Mouse (Mus musculus): ENCODE data around the gene Rps5. TPM values are rescaled to one million over a fixed set of nuclear protein-coding genes. Genes with fewer than 3 reads are reported as not detected.
"Not testable (repeated sequence)": the region's sequence is repeated elsewhere in the genome, so short reads cannot be mapped to it uniquely, and the experiment has no call there.

Gene Rps5
- polyA plus RNA-seq, 1 experiment from 2014 or later = 762 TPM

- no peak overlapping the region for H3K27ac ChIP-seq (replicated peaks in 1 of 2; ENCODE audit: control insufficient read depth in 1 of 2, insufficient read depth in 1 of 2, low read depth in 2 of 2, low read length in 2 of 2)
- H3K9ac ChIP-seq (ENCODE audit: low read length) = peak overlapping the region; percentile 74
- WGBS = 4% methylated on average over 65 of the region's 65 CpGs
- no peaks in the 10 kb centered on the region for H3K9me3 ChIP-seq (ENCODE audit: control insufficient read depth, low read length)
- H3K4me2 ChIP-seq (ENCODE audit: low read length) = peak overlapping the region; percentile 87
- peaks cover 4 to 14% of the 10 kb centered on the region in 2 experiments; a peak in 3 of 4 replicates for H3K4me1 ChIP-seq (ENCODE audit: control insufficient read depth in 2 of 2, insufficient read depth in 2 of 2, low read length in 2 of 2)
- H3K36me3 ChIP-seq (ENCODE audit: control insufficient read depth, insufficient read depth, low read length) = peaks cover 43% of the 10 kb centered on the region
- peak overlapping the region; percentile 39 to 45 for H3K4me3 ChIP-seq (ENCODE audit: control insufficient read depth in 1 of 2, insufficient read depth in 1 of 2, low read depth in 1 of 2, low read length in 2 of 2)
- ATAC-seq (ENCODE audit: insufficient number of reproducible peaks, insufficient read depth, low FRiP score, low read depth) = peak; percentile 18
- H3K27me3 ChIP-seq (ENCODE audit: control insufficient read depth, insufficient read depth, low read length) = no peaks in the 10 kb centered on the region
Observed at GRCm38 (mm10) chr7:12927693-12928589, 5.9 kb downstream of the Rps5 start.

GRCm38 (mm10) chr7:12933615-12934140 is 11.6 kb downstream of the Rps5 start:
- 76% methylated on average over 4 of the region's 4 CpGs for WGBS
- Histone ChIP-seq H3K4me3 (ENCODE audit: control insufficient read depth in 1 of 2, insufficient read depth in 1 of 2, low read depth in 1 of 2, low read length in 2 of 2) (no peak overlapping the region), H3K4me2 (ENCODE audit: low read length) (no peak overlapping the region), H3K27ac (replicated peaks in 1 of 2; ENCODE audit: control insufficient read depth in 1 of 2, insufficient read depth in 1 of 2, low read depth in 2 of 2, low read length in 2 of 2) (no peak overlapping the region), H3K4me1 (ENCODE audit: control insufficient read depth in 2 of 2, insufficient read depth in 2 of 2, low read length in 2 of 2) (no peaks in the 10 kb centered on the region), H3K9ac (ENCODE audit: low read length) (no peak overlapping the region), H3K9me3 (ENCODE audit: control insufficient read depth, low read length) (no peaks in the 10 kb centered on the region), H3K27me3 (ENCODE audit: control insufficient read depth, insufficient read depth, low read length) (no peaks in the 10 kb centered on the region), H3K36me3 (ENCODE audit: control insufficient read depth, insufficient read depth, low read length) (no peaks in the 10 kb centered on the region)
- no peak for ATAC-seq (ENCODE audit: insufficient number of reproducible peaks, insufficient read depth, low FRiP score, low read depth)

GRCm38 (mm10) chr7:12934808-12935207 is 12.7 kb downstream of the Rps5 start:
- H3K9me3 ChIP-seq (ENCODE audit: control insufficient read depth, low read length) = no peaks in the 10 kb centered on the region
- H3K36me3 ChIP-seq (ENCODE audit: control insufficient read depth, insufficient read depth, low read length) = no peaks in the 10 kb centered on the region
- 65% methylated on average over 3 of the region's 3 CpGs for WGBS
- no peak for ATAC-seq (ENCODE audit: insufficient number of reproducible peaks, insufficient read depth, low FRiP score, low read depth)
- no peak overlapping the region for H3K9ac ChIP-seq (ENCODE audit: low read length)
- no peaks in the 10 kb centered on the region for H3K4me1 ChIP-seq (ENCODE audit: control insufficient read depth in 2 of 2, insufficient read depth in 2 of 2, low read length in 2 of 2)
- no peaks in the 10 kb centered on the region for H3K27me3 ChIP-seq (ENCODE audit: control insufficient read depth, insufficient read depth, low read length)
- no peak overlapping the region for H3K27ac ChIP-seq (replicated peaks in 1 of 2; ENCODE audit: control insufficient read depth in 1 of 2, insufficient read depth in 1 of 2, low read depth in 2 of 2, low read length in 2 of 2)
- no peak overlapping the region for H3K4me3 ChIP-seq (ENCODE audit: control insufficient read depth in 1 of 2, insufficient read depth in 1 of 2, low read depth in 1 of 2, low read length in 2 of 2)
- H3K4me2 ChIP-seq (ENCODE audit: low read length) = no peak overlapping the region

- not testable (repeated sequence) for H3K27me3 ChIP-seq (ENCODE audit: control insufficient read depth, insufficient read depth, low read length); H3K27ac ChIP-seq (replicated peaks in 1 of 2; ENCODE audit: control insufficient read depth in 1 of 2, insufficient read depth in 1 of 2, low read depth in 2 of 2, low read length in 2 of 2); H3K4me2 ChIP-seq (ENCODE audit: low read length); H3K9me3 ChIP-seq (ENCODE audit: control insufficient read depth, low read length); H3K4me1 ChIP-seq (ENCODE audit: control insufficient read depth in 2 of 2, insufficient read depth in 2 of 2, low read length in 2 of 2); H3K36me3 ChIP-seq (ENCODE audit: control insufficient read depth, insufficient read depth, low read length); H3K9ac ChIP-seq (ENCODE audit: low read length); H3K4me3 ChIP-seq (ENCODE audit: control insufficient read depth in 1 of 2, insufficient read depth in 1 of 2, low read depth in 1 of 2, low read length in 2 of 2); ATAC-seq (ENCODE audit: insufficient number of reproducible peaks, insufficient read depth, low FRiP score, low read depth)
- WGBS = 85% methylated on average over 4 of the region's 4 CpGs
Observed at GRCm38 (mm10) chr7:12937254-12937803, 15.2 kb downstream of the Rps5 start.

GRCm38 (mm10) chr7:12940599-12940998 is 18.5 kb downstream of the Rps5 start:
- no peak overlapping the region for H3K4me2 ChIP-seq (ENCODE audit: low read length)
- H3K27ac ChIP-seq (replicated peaks in 1 of 2; ENCODE audit: control insufficient read depth in 1 of 2, insufficient read depth in 1 of 2, low read depth in 2 of 2, low read length in 2 of 2) = no peak overlapping the region
- no peaks in the 10 kb centered on the region for H3K27me3 ChIP-seq (ENCODE audit: control insufficient read depth, insufficient read depth, low read length)
- no peak for ATAC-seq (ENCODE audit: insufficient number of reproducible peaks, insufficient read depth, low FRiP score, low read depth)
- no peaks in the 10 kb centered on the region for H3K4me1 ChIP-seq (ENCODE audit: control insufficient read depth in 2 of 2, insufficient read depth in 2 of 2, low read length in 2 of 2)
- no peaks in the 10 kb centered on the region for H3K9me3 ChIP-seq (ENCODE audit: control insufficient read depth, low read length)
- no peaks in the 10 kb centered on the region for H3K36me3 ChIP-seq (ENCODE audit: control insufficient read depth, insufficient read depth, low read length)
- no peak overlapping the region for H3K9ac ChIP-seq (ENCODE audit: low read length)
- 77% methylated on average over 4 of the region's 4 CpGs for WGBS
- H3K4me3 ChIP-seq (ENCODE audit: control insufficient read depth in 1 of 2, insufficient read depth in 1 of 2, low read depth in 1 of 2, low read length in 2 of 2) = no peak overlapping the region

GRCm38 (mm10) chr7:12943488-12943887 is 21.4 kb downstream of the Rps5 start:
- no peak overlapping the region for H3K4me2 ChIP-seq (ENCODE audit: low read length)
- H3K9ac ChIP-seq (ENCODE audit: low read length) = no peak overlapping the region
- no peaks in the 10 kb centered on the region for H3K9me3 ChIP-seq (ENCODE audit: control insufficient read depth, low read length)
- H3K4me3 ChIP-seq (ENCODE audit: control insufficient read depth in 1 of 2, insufficient read depth in 1 of 2, low read depth in 1 of 2, low read length in 2 of 2) = no peak overlapping the region
- no peaks in the 10 kb centered on the region for H3K4me1 ChIP-seq (ENCODE audit: control insufficient read depth in 2 of 2, insufficient read depth in 2 of 2, low read length in 2 of 2)
- no peaks in the 10 kb centered on the region for H3K27me3 ChIP-seq (ENCODE audit: control insufficient read depth, insufficient read depth, low read length)
- ATAC-seq (ENCODE audit: insufficient number of reproducible peaks, insufficient read depth, low FRiP score, low read depth) = no peak
- H3K27ac ChIP-seq (replicated peaks in 1 of 2; ENCODE audit: control insufficient read depth in 1 of 2, insufficient read depth in 1 of 2, low read depth in 2 of 2, low read length in 2 of 2) = no peak overlapping the region
- no peaks in the 10 kb centered on the region for H3K36me3 ChIP-seq (ENCODE audit: control insufficient read depth, insufficient read depth, low read length)

- WGBS = 12% methylated on average over 35 of the region's 35 CpGs
- no peaks in the 10 kb centered on the region for H3K9me3 ChIP-seq (ENCODE audit: control insufficient read depth, low read length)
- H3K36me3 ChIP-seq (ENCODE audit: control insufficient read depth, insufficient read depth, low read length) = no peaks in the 10 kb centered on the region
- peak overlapping the region; percentile 79 to 91 for H3K27ac ChIP-seq (replicated peaks in 1 of 2; ENCODE audit: control insufficient read depth in 1 of 2, insufficient read depth in 1 of 2, low read depth in 2 of 2, low read length in 2 of 2)
- peaks cover 6 to 8% of the 10 kb centered on the region in 2 experiments for H3K4me1 ChIP-seq (ENCODE audit: control insufficient read depth in 2 of 2, insufficient read depth in 2 of 2, low read length in 2 of 2)
- H3K4me2 ChIP-seq (ENCODE audit: low read length) = peak overlapping the region; percentile 83
- peak overlapping the region; percentile 74 for H3K9ac ChIP-seq (ENCODE audit: low read length)
- peak; percentile 95 for ATAC-seq (ENCODE audit: insufficient number of reproducible peaks, insufficient read depth, low FRiP score, low read depth)
- H3K4me3 ChIP-seq (ENCODE audit: control insufficient read depth in 1 of 2, insufficient read depth in 1 of 2, low read depth in 1 of 2, low read length in 2 of 2) = peak overlapping the region; percentile 48 to 68
- H3K27me3 ChIP-seq (ENCODE audit: control insufficient read depth, insufficient read depth, low read length) = no peaks in the 10 kb centered on the region
Observed at GRCm38 (mm10) chr7:12949032-12949871, 27.2 kb downstream of the Rps5 start.

Measured in heart, embryonic 14.5 days (tissue).